Mouse (Mus musculus) myocyte (in vitro differentiated cells): ENCODE results near the gene Rras.

Experiments
- MAX ChIP-seq: IDR thresholded peaks from one replicate; pipeline ENCODE4 v1.6.1; 2011; ENCODE audit warnings: low read depth, mild to moderate bottlenecking, control low read depth
- MYOG ChIP-seq, 3 experiments: IDR thresholded peaks; one replicate each; pipeline ENCODE4 v1.6.1; 2011; ENCODE audit warnings: control low read depth in 2 of 3, low read depth in 2 of 3, mild to moderate bottlenecking in 2 of 3; ENCODE audit not compliant: insufficient read length in 2 of 3, control insufficient read depth in 1 of 3, insufficient read depth in 1 of 3
- POLR2A ChIP-seq: IDR thresholded peaks from one replicate; pipeline ENCODE4 v1.6.1; 2011; ENCODE audit warnings: low read depth, mild to moderate bottlenecking, control low read depth, moderate library complexity; ENCODE audit not compliant: insufficient read length
- POLR2AphosphoS2 ChIP-seq: IDR thresholded peaks from one replicate; pipeline ENCODE4 v1.6.1; 2011; ENCODE audit warnings: low read depth, control low read depth; ENCODE audit not compliant: insufficient read length
- USF1 ChIP-seq: IDR thresholded peaks from one replicate; pipeline ENCODE4 v1.6.1; 2011; ENCODE audit warnings: low read depth, mild to moderate bottlenecking, control low read depth, moderate library complexity

DNA sequence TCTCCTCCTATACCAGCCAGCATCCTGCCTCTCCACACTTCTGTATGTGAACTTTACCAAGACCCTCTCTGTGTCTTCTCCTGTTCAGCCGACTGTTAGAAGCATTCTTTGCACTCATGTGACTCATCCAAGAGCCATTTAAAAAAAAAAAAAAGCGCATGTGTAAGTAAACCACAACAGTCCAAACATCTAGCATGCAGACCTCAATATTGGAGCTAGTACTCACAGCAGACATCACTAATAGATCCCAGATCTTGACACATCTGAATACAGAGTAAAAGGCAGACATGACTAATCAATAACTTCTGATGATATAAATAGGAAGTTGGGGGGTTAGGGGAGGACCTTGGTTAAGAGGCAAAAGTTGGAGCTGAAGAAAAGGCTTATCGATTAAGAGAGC is 17.9 kb downstream of the Rras start:
- TF ChIP-seq POLR2A: no peak
- no peak for TF ChIP-seq MYOG (IDR thresholded peaks at IDR 0.05; ENCODE audit: control insufficient read depth in 1 of 3, insufficient read depth in 1 of 3, insufficient read length in 2 of 3, low read depth in 2 of 3)
- no peak for TF ChIP-seq POLR2AphosphoS2
- no peak for TF ChIP-seq MAX
- TF ChIP-seq USF1: no peak
